Mouse (Mus musculus): ENCODE measurements around the gene Duoxa1. TPM values are rescaled to one million over a fixed set of nuclear protein-coding genes. Genes with fewer than 3 reads are reported as not detected.

The Duoxa1 gene
- total and polyA plus RNA-seq, 2 experiments from 2014 or later: not detected

DNA sequence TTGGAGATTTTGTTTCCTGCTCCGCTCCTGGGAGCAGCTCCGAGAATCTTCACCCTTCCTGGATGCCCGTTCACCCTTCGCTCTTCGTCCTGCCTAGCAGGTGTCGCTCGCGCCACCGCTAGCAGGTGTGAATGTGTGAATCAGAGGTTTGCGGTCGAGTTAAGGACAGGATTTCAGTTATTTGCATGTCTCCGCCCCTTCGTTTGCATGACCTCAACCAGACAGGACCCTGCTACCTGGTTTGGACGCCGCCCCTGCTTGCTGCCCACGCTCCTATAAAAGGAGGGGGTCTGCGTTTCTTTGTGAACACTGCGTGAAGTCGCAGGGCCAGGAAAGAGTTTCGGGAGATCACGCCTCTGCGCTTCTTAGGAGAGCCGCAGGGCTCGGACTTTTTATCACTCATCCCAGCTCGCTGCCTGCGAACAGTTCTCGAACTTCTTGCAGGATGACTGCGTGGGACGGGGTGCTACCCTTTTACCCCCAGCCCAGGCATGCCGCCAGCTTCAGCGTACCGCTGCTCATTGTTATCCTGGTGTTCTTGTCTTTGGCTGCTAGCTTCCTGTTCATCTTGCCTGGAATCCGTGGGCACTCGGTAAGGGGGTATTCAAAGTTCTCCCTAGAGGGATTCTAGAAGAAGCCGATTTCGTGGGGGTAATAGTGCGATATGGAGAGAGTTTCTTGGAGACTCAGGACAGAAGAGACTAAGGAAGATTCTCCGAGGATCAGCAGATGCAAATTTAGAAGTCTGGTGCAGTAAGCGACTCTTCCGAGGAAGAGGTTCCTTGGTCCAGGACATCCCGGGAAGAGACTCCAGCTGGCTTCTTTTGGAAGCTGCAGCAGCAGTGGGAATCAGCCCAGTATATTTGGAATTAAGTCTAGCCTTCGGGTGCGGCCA is 14.7 kb downstream of the Duoxa1 start, which contains the start of gene Duoxa2:
Gene Duoxa2 (plus strand): TSS at position 305 of the 895 bp plus-strand sequence.
- Histone ChIP-seq H3K9me3 (replicated peaks; ENCODE audit: control insufficient read depth, low read length) (no peaks in the 10 kb centered on the region), H3K36me3 (replicated peaks; ENCODE audit: control insufficient read depth, insufficient read depth, low read length) (no peaks in the 10 kb centered on the region), H3K4me2 (ENCODE audit: low read depth, low read length) (peak within 1 kb of the TSS; percentile 58), H3K9ac (replicated peaks; ENCODE audit: low read depth, low read length) (no peak within 1 kb of the TSS), H3K4me3 (ENCODE audit: low read depth, low read length) (peak within 1 kb of the TSS; percentile 38), H3K4me1 (ENCODE audit: control insufficient read depth, insufficient read depth) (peaks cover 23% of the 10 kb centered on the region), H3K27me3 (ENCODE audit: control insufficient read depth, insufficient read depth, low read length) (peaks cover 90% of the 10 kb centered on the region), H3K27ac (ENCODE audit: low read depth) (no peak within 1 kb of the TSS)
- DNase-seq (ENCODE audit: low spot score): no peak
- WGBS: 1% methylated on average over 43 of the region's 43 CpGs
- ATAC-seq (ENCODE audit: insufficient read depth, low read depth): no peak
- TF ChIP-seq EP300 (IDR thresholded peaks at IDR 0.05; ENCODE audit: low read depth) (no peak), CTCF (IDR thresholded peaks at IDR 0.05; ENCODE audit: low read depth) (no peak)

DNA sequence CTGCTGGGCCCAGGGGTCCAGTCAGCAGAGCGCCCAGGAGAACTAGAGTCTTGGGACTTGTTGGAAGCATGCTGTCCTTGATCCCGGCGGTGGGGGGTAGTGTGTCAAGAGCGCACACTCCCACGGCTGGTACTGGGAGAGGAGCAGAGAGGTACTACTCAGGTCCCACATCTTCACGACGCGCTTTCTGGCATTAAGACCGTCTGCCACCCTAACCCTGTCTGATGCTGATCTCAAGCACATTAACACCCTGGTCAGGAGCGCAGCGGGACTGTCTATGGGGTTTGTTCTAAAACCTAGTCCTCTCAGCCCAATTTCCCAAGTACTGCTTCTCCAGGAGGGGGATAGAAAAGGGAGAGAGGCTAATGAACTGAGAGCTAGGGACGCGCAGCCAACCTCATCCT is 15.4 kb downstream of the Duoxa1 start, which contains the start of gene Duox2:
Gene Duox2 (minus strand): TSS at position 354 of the 404 bp plus-strand sequence.
- peaks cover 87% of the 10 kb centered on the region for H3K27me3 ChIP-seq (ENCODE audit: control insufficient read depth, insufficient read depth, low read length)
- DNase-seq (ENCODE audit: low spot score) (no peak), ATAC-seq (ENCODE audit: insufficient read depth, low read depth) (no peak)
- no peaks in the 10 kb centered on the region for H3K36me3 ChIP-seq (replicated peaks; ENCODE audit: control insufficient read depth, insufficient read depth, low read length)
- H3K9ac ChIP-seq (replicated peaks; ENCODE audit: low read depth, low read length): no peak within 1 kb of the TSS
- peaks cover 23% of the 10 kb centered on the region for H3K4me1 ChIP-seq (ENCODE audit: control insufficient read depth, insufficient read depth)
- no peak within 1 kb of the TSS for H3K27ac ChIP-seq (ENCODE audit: low read depth)
- WGBS: 2% methylated on average over 13 of the region's 13 CpGs
- no peak for TF ChIP-seq EP300 (IDR thresholded peaks at IDR 0.05; ENCODE audit: low read depth)
- TF ChIP-seq CTCF (IDR thresholded peaks at IDR 0.05; ENCODE audit: low read depth): no peak
- peak within 1 kb of the TSS; percentile 38 for H3K4me3 ChIP-seq (ENCODE audit: low read depth, low read length)
- peak within 1 kb of the TSS; percentile 58 for H3K4me2 ChIP-seq (ENCODE audit: low read depth, low read length)
- no peaks in the 10 kb centered on the region for H3K9me3 ChIP-seq (replicated peaks; ENCODE audit: control insufficient read depth, low read length)

GRCm38 (mm10) chr2:122297271-122298095 is 16.0 kb downstream of the Duoxa1 start:
- no peak for DNase-seq (ENCODE audit: low spot score)
- no peak for ATAC-seq (ENCODE audit: insufficient read depth, low read depth)
- 2% methylated on average over 35 of the region's 35 CpGs for WGBS

DNA sequence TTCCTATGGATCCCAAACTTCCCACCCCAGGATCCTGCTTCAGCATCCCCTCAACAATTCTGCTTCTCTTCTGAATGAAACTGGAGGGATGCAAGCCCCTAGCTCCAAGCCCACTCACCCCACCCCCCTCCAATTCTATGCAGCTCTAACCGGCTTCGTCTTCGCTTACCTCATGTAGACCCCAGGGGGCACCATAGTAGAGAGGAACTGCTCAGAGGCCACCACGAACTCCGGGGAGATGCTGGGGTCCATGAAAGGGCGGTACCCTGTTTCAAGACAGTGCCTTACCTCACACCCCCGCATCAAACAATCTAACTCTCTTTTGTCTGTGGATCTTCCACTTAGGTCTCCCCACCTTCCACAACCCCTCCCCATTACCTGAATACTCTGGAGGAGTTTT is 18.6 kb downstream of the Duoxa1 start:
- 7% methylated on average over 7 of the region's 7 CpGs for WGBS

More at GRCm38 (mm10) chr2:122297271-122298095, 16.0 kb downstream of the Duoxa1 start:
- Histone ChIP-seq H3K36me3 (replicated peaks; ENCODE audit: control insufficient read depth, insufficient read depth, low read length) (no peaks in the 10 kb centered on the region), H3K27ac (ENCODE audit: low read depth) (no peak overlapping the region), H3K27me3 (ENCODE audit: control insufficient read depth, insufficient read depth, low read length) (peaks cover 81% of the 10 kb centered on the region), H3K4me3 (ENCODE audit: low read depth, low read length) (peak overlapping the region; percentile 38; the same call in 1 of the 2 replicates), H3K4me2 (ENCODE audit: low read depth, low read length) (peak overlapping the region; percentile 45), H3K9me3 (replicated peaks; ENCODE audit: control insufficient read depth, low read length) (no peaks in the 10 kb centered on the region), H3K4me1 (ENCODE audit: control insufficient read depth, insufficient read depth) (peaks cover 23% of the 10 kb centered on the region), H3K9ac (replicated peaks; ENCODE audit: low read depth, low read length) (no peak overlapping the region)
- TF ChIP-seq EP300 (IDR thresholded peaks at IDR 0.05; ENCODE audit: low read depth): no peak
- TF ChIP-seq CTCF (IDR thresholded peaks at IDR 0.05; ENCODE audit: low read depth): no peak

DNA sequence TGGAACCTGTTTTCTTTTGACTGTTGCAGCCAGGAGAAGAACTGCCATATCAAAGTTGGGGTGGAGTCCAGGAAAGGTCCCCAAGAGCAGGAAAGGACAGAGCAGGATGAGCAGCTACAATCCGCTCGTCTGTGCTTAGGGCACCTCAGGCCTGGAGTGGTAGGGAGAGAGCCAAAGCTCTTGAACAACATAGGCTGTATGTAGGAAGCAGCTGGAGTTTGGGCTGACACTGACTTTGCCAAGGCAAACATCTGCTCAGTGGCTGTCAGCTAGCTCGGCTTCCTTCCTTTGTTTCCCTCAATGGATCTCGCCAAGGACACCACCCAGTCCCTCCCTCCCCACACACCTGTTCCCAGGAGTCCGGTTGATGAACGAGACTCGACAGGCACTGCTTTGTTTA is 27.4 kb downstream of the Duoxa1 start:
- Histone ChIP-seq H3K27me3 (ENCODE audit: control insufficient read depth, insufficient read depth, low read length) (0 out of 2 replicates have a peak, but pooled peaks cover 5% of the 10 kb centered on the region), H3K36me3 (replicated peaks; ENCODE audit: control insufficient read depth, insufficient read depth, low read length) (no peaks in the 10 kb centered on the region), H3K4me1 (ENCODE audit: control insufficient read depth, insufficient read depth) (no peaks in the 10 kb centered on the region; the same call in 1 of the 2 replicates), H3K4me3 (ENCODE audit: low read depth, low read length) (no peak overlapping the region), H3K9ac (replicated peaks; ENCODE audit: low read depth, low read length) (no peak overlapping the region), H3K27ac (ENCODE audit: low read depth) (no peak overlapping the region), H3K9me3 (replicated peaks; ENCODE audit: control insufficient read depth, low read length) (no peaks in the 10 kb centered on the region), H3K4me2 (ENCODE audit: low read depth, low read length) (no peak overlapping the region)
- 43% methylated on average over 7 of the region's 7 CpGs for WGBS
- DNase-seq (ENCODE audit: low spot score) (peak; percentile 58), ATAC-seq (ENCODE audit: insufficient read depth, low read depth) (peak; percentile 67)
- no peak for TF ChIP-seq CTCF (IDR thresholded peaks at IDR 0.05; ENCODE audit: low read depth)
- no peak for TF ChIP-seq EP300 (IDR thresholded peaks at IDR 0.05; ENCODE audit: low read depth)

More for the DNA sequence above, 18.6 kb downstream of the Duoxa1 start:
- Histone ChIP-seq H3K27me3 (ENCODE audit: control insufficient read depth, insufficient read depth, low read length) (peaks cover 61% of the 10 kb centered on the region), H3K4me3 (ENCODE audit: low read depth, low read length) (no peak overlapping the region), H3K4me1 (ENCODE audit: control insufficient read depth, insufficient read depth) (peaks cover 8% of the 10 kb centered on the region), H3K36me3 (replicated peaks; ENCODE audit: control insufficient read depth, insufficient read depth, low read length) (no peaks in the 10 kb centered on the region), H3K27ac (ENCODE audit: low read depth) (no peak overlapping the region), H3K9me3 (replicated peaks; ENCODE audit: control insufficient read depth, low read length) (no peaks in the 10 kb centered on the region), H3K4me2 (ENCODE audit: low read depth, low read length) (no peak overlapping the region), H3K9ac (replicated peaks; ENCODE audit: low read depth, low read length) (no peak overlapping the region)
- no peak for DNase-seq (ENCODE audit: low spot score)
- no peak for ATAC-seq (ENCODE audit: insufficient read depth, low read depth)
- TF ChIP-seq CTCF (IDR thresholded peaks at IDR 0.05; ENCODE audit: low read depth): no peak
